Mouse (Mus musculus): ENCODE results near the gene Zcchc14. TPM values are rescaled to one million over a fixed set of nuclear protein-coding genes. Genes with fewer than 3 reads are reported as not detected.
"Not testable (repeated sequence)": the region's sequence is repeated elsewhere in the genome, so short reads cannot be mapped to it uniquely, and the experiment has no call there.

The Zcchc14 gene
- polyA plus RNA-seq, 1 experiment from 2014 or later: 23.1 TPM

DNA sequence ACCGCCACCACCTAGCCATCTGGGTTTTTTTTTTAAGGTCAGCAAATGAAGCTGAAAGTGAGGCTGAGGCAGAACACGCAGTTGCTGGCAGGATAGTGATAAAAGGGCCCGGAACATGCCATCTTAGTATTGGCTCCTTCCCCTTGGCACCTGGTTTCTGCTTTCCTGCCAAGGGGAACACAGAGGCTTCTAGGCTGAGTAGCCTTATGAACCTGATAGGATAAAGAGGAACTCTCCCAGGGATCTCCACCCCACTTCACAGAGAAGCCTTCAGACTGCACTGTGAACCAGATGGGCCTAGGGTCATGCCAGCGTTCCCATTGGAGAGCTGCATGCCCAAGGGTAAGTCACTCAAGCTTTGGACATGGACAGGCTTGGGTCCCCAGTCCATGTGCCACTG, 28.2 kb upstream of the Zcchc14 start:
- WGBS: 90% methylated on average over 4 of the region's 4 CpGs
- H3K4me2 ChIP-seq (replicated peaks): no peak overlapping the region

GRCm38 (mm10) chr8:121678696-121679095, 26.0 kb upstream of the Zcchc14 start:
- H3K27me3 ChIP-seq (replicated peaks): no peaks in the 10 kb centered on the region
- no peak for ATAC-seq (ENCODE audit: low FRiP score, low read depth)
- no peak overlapping the region for H3K4me2 ChIP-seq (replicated peaks)
- H3K9ac ChIP-seq: no peak overlapping the region
- no peaks in the 10 kb centered on the region; the same call in 1 of the 2 replicates for H3K4me1 ChIP-seq
- no peaks in the 10 kb centered on the region for H3K9me3 ChIP-seq
- no peak overlapping the region for H3K4me3 ChIP-seq
- no peaks in the 10 kb centered on the region for H3K36me3 ChIP-seq
- WGBS: 71% methylated on average over 5 of the region's 5 CpGs
- no peak overlapping the region for H3K27ac ChIP-seq

More for the DNA sequence above, 28.2 kb upstream of the Zcchc14 start:
- no peak for ATAC-seq (ENCODE audit: low FRiP score, low read depth)
- H3K9me3 ChIP-seq: no peaks in the 10 kb centered on the region
- no peak overlapping the region for H3K4me3 ChIP-seq
- H3K27ac ChIP-seq: no peak overlapping the region
- H3K36me3 ChIP-seq: no peaks in the 10 kb centered on the region
- no peaks in the 10 kb centered on the region for H3K4me1 ChIP-seq
- no peak overlapping the region for H3K9ac ChIP-seq
- no peaks in the 10 kb centered on the region for H3K27me3 ChIP-seq (replicated peaks)

GRCm38 (mm10) chr8:121675701-121676100, 23.0 kb upstream of the Zcchc14 start:
- H3K4me3 ChIP-seq: no peak overlapping the region
- H3K27me3 ChIP-seq (replicated peaks): no peaks in the 10 kb centered on the region
- no peak for ATAC-seq (ENCODE audit: low FRiP score, low read depth)
- WGBS: 62% methylated on average over 20 of the region's 20 CpGs
- H3K27ac ChIP-seq: no peak overlapping the region
- H3K9ac ChIP-seq: no peak overlapping the region
- no peak overlapping the region for H3K4me2 ChIP-seq (replicated peaks)
- H3K36me3 ChIP-seq: no peaks in the 10 kb centered on the region
- H3K4me1 ChIP-seq: no peaks in the 10 kb centered on the region; the same call in 1 of the 2 replicates
- H3K9me3 ChIP-seq: no peaks in the 10 kb centered on the region

GRCm38 (mm10) chr8:121675161-121675560, 22.5 kb upstream of the Zcchc14 start:
- Histone ChIP-seq H3K27me3 (replicated peaks) (no peaks in the 10 kb centered on the region), H3K36me3 (no peaks in the 10 kb centered on the region), H3K27ac (no peak overlapping the region), H3K4me2 (replicated peaks) (no peak overlapping the region), H3K9me3 (no peaks in the 10 kb centered on the region), H3K4me3 (no peak overlapping the region), H3K4me1 (no peaks in the 10 kb centered on the region; the same call in 1 of the 2 replicates), H3K9ac (no peak overlapping the region)
- WGBS: 74% methylated on average over 3 of the region's 3 CpGs
- ATAC-seq (ENCODE audit: low FRiP score, low read depth): no peak

DNA sequence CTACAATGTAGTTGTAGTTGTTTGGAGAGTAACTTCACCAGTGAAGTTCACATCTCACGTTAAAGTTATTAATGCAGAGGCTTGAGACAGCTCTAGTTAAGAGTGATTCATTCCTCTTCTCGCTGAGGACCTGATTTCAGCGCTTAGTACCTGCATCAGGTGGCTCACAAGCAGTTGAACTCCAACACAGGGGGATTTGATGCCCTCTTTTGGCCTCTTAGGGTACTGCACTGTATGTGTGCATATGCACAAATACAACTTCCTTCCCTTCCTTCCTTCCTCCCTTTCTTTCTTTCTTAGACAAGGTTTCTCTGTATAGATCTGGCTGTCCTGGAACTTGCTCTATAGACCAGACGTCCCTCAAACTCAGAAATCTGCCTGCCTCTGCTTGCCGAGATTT, 21.8 kb upstream of the Zcchc14 start:
- Histone ChIP-seq H3K4me1 (no peaks in the 10 kb centered on the region; the same call in 1 of the 2 replicates), H3K27ac (no peak overlapping the region), H3K9me3 (no peaks in the 10 kb centered on the region), H3K27me3 (replicated peaks) (no peaks in the 10 kb centered on the region), H3K4me2 (replicated peaks) (no peak overlapping the region), H3K4me3 (no peak overlapping the region), H3K36me3 (no peaks in the 10 kb centered on the region), H3K9ac (no peak overlapping the region)
- no peak for ATAC-seq (ENCODE audit: low FRiP score, low read depth)
- WGBS: 56% methylated on average over 5 of the region's 5 CpGs

- Histone ChIP-seq H3K27ac (no peak overlapping the region), H3K4me1 (peaks cover 6% of the 10 kb centered on the region; the same call in 1 of the 2 replicates)
- ATAC-seq (ENCODE audit: low FRiP score, low read depth): peak; percentile 50; the same call in 1 of the 2 replicates
These were observed 21.2 kb upstream of the Zcchc14 start for GRCm38 (mm10) chr8:121673917-121674316.

DNA sequence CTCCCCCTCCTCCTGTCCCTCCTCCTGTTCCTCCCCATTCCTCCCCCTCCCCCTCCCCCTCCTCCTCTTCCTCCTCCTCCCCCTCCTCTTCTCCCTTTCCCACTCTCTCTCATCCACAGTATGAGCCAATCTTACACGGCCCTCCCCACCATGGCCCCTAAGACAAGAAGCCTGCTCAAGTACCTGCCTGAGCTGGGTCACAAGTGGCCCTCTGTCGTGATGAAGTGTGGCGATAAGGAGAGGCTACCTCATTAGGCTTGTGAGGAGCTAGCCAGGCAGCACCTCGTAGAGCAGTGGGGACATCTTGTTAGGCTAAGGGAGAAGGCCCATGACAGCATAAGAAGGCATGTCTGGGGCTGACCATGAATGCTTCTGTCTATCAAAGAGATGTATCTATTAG, 20.5 kb upstream of the Zcchc14 start:
- Histone ChIP-seq H3K9ac (no peak overlapping the region), H3K4me3 (no peak overlapping the region), H3K27ac (no peak overlapping the region), H3K9me3 (no peaks in the 10 kb centered on the region), H3K36me3 (no peaks in the 10 kb centered on the region), H3K4me1 (peaks cover 13% of the 10 kb centered on the region), H3K27me3 (replicated peaks) (no peaks in the 10 kb centered on the region), H3K4me2 (replicated peaks) (no peak overlapping the region)
- no peak for ATAC-seq (ENCODE audit: low FRiP score, low read depth)
- WGBS: 79% methylated on average over 4 of the region's 4 CpGs

More at GRCm38 (mm10) chr8:121673917-121674316, 21.2 kb upstream of the Zcchc14 start:
- Histone ChIP-seq H3K4me3 (no peak overlapping the region), H3K4me2 (replicated peaks) (no peak overlapping the region), H3K27me3 (replicated peaks) (no peaks in the 10 kb centered on the region), H3K9me3 (no peaks in the 10 kb centered on the region), H3K36me3 (no peaks in the 10 kb centered on the region), H3K9ac (no peak overlapping the region)
- WGBS: 83% methylated on average over 5 of the region's 5 CpGs

DNA sequence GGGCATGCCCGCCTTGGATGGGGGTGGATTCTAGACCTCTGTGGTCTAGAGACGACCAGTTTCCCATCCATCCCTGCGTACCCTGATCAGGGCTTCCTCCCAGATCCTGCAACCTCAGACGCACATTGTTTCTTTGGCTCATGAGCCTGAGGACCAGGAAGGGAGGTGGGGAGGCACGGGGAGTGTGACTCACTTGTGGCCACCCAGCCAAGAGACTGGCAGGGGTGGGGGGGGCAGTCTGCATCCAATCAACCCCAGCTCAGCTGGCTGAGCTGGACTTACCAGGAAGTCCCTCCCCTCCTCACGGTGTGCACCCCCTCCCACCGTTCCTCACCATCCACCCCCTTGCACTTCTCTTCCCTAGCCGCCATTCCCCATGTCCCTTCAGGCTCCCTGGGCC, 16.5 kb upstream of the Zcchc14 start:
- 30% methylated on average over 8 of the region's 8 CpGs for WGBS
- Histone ChIP-seq H3K4me2 (replicated peaks) (no peak overlapping the region), H3K9ac (no peak overlapping the region), H3K36me3 (no peaks in the 10 kb centered on the region), H3K4me3 (no peak overlapping the region), H3K27me3 (replicated peaks) (no peaks in the 10 kb centered on the region), H3K4me1 (peaks cover 21% of the 10 kb centered on the region), H3K27ac (no peak overlapping the region), H3K9me3 (no peaks in the 10 kb centered on the region)
- ATAC-seq (ENCODE audit: low FRiP score, low read depth): no peak

- Histone ChIP-seq H3K9me3 (no peaks in the 10 kb centered on the region), H3K4me3 (no peak overlapping the region), H3K4me1 (peaks cover 21% of the 10 kb centered on the region), H3K9ac (0 out of 2 replicates have a peak overlapping the region, but pooled peaks have one; percentile 5), H3K4me2 (replicated peaks) (no peak overlapping the region), H3K27me3 (replicated peaks) (no peaks in the 10 kb centered on the region; the same call in 1 of the 2 replicates), H3K27ac (no peak overlapping the region), H3K36me3 (no peaks in the 10 kb centered on the region)
- WGBS: 49% methylated on average over 6 of the region's 6 CpGs
- ATAC-seq (ENCODE audit: low FRiP score, low read depth): 0 out of 2 replicates have a peak, but pooled peaks have one; percentile 7
These were observed 15.9 kb upstream of the Zcchc14 start for GRCm38 (mm10) chr8:121668553-121668952.

- H3K4me3 ChIP-seq: not testable (repeated sequence)
- WGBS: 79% methylated on average over 9 of the region's 9 CpGs
These were observed 15.3 kb upstream of the Zcchc14 start for GRCm38 (mm10) chr8:121667936-121668500.

DNA sequence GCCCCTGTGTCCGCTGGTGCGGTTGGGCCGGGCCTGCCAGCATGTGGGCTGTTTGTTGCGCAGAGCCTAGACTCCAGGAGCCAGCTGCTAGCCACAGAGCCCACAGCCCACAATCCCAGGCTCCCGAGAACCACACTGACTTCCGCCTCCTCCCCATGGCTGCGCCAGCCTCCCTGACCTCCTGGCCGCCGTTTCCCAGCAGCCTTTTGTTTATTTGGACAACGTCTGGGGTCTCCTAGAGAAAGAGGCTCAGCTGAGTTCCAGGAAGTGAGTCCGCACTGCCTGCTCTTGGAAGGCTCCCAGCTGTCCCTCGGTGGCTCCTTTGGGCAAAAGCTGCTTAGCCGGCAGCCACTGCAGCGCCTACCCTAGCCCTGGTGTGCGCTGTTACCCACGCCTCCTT, 12.6 kb upstream of the Zcchc14 start:
- Histone ChIP-seq H3K27me3 (replicated peaks) (no peaks in the 10 kb centered on the region; the same call in 1 of the 2 replicates), H3K9ac (peak overlapping the region; percentile 5; the same call in 1 of the 2 replicates), H3K9me3 (no peaks in the 10 kb centered on the region), H3K4me1 (peaks cover 21% of the 10 kb centered on the region), H3K36me3 (no peaks in the 10 kb centered on the region), H3K4me2 (replicated peaks) (peak overlapping the region; percentile 46), H3K4me3 (no peak overlapping the region), H3K27ac (peak overlapping the region; percentile 47; the same call in 1 of the 2 replicates)
- peak; percentile 52; the same call in 1 of the 2 replicates for ATAC-seq (ENCODE audit: low FRiP score, low read depth)
- WGBS: 5% methylated on average over 16 of the region's 16 CpGs

More at GRCm38 (mm10) chr8:121667936-121668500, 15.3 kb upstream of the Zcchc14 start:
- not testable (repeated sequence) for ATAC-seq (ENCODE audit: low FRiP score, low read depth); H3K36me3 ChIP-seq; H3K27me3 ChIP-seq (replicated peaks); H3K9me3 ChIP-seq; H3K4me2 ChIP-seq (replicated peaks); H3K27ac ChIP-seq
- H3K4me1 ChIP-seq: peaks cover 21% of the 10 kb centered on the region
- 0 out of 2 replicates have a peak overlapping the region, but pooled peaks have one; percentile 5 for H3K9ac ChIP-seq

GRCm38 (mm10) chr8:121663101-121663500, 10.4 kb upstream of the Zcchc14 start:
- 95% methylated on average over 12 of the region's 12 CpGs for WGBS
- Histone ChIP-seq H3K36me3 (no peaks in the 10 kb centered on the region), H3K27ac (no peak overlapping the region), H3K9ac (no peak overlapping the region), H3K4me1 (peaks cover 8% of the 10 kb centered on the region; the same call in 1 of the 2 replicates), H3K4me3 (no peak overlapping the region), H3K4me2 (replicated peaks) (no peak overlapping the region), H3K27me3 (replicated peaks) (no peaks in the 10 kb centered on the region; the same call in 1 of the 2 replicates), H3K9me3 (no peaks in the 10 kb centered on the region)
- ATAC-seq (ENCODE audit: low FRiP score, low read depth): no peak

All from neural tube, embryonic 12.5 days (tissue).